Mouse (Mus musculus): ENCODE measurements around the gene Cfi.

DNA sequence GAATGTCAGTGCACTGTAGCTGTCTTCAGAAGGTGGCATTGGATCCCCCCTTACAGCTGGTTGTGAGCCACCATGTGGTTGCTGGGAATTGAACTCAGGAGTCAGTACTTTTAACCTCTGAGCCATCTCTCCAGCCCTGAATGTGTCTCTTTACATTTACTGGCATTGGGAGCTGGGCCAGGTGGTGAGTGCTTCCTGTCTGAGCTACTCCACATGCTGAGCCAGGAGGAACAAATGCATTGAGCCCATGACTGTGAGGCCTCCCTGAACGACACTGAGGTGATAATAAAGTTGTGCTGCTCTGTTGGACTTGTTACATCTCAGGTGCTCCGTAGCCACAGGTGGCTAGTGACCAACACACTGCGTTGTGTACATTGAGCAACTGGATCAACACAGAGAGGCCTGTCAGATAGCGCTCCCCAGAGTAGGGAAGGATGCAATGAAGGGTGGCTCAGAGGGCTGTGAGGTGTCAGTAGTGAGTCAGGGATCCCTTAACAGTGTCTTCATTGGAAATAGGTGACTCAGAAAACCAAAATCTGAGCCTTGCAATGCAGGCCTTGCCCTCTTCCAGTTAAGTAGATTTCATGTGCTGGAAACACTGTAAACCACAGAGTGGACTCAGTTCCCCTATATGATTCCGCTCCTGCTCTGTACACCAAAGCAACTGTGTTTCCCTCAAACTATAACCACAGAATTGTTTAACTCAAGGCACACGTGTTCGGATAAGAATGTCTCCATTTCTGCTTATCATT lies 68.9 kb downstream of the Cfi start:
- TF ChIP-seq CTCF (IDR thresholded peaks at IDR 0.05; ENCODE audit: low read depth) (0 out of 2 replicates have a peak, but pooled peaks have one; percentile 19), EP300 (IDR thresholded peaks at IDR 0.05; ENCODE audit: low read depth) (no peak)

All from liver, postnatal 0 days (tissue).